Mouse (Mus musculus) ovary, adult 18-20 months (tissue): ENCODE results near the gene Farp1.
"Not testable (repeated sequence)": the region's sequence is repeated elsewhere in the genome, so short reads cannot be mapped to it uniquely, and the experiment has no call there.

Source experiments
- DNase-seq: peaks from one replicate; pipeline ENCODE4 v3.0.0; 2022; ENCODE audit warnings: low spot score, mixed read lengths

Gene Farp1

DNA sequence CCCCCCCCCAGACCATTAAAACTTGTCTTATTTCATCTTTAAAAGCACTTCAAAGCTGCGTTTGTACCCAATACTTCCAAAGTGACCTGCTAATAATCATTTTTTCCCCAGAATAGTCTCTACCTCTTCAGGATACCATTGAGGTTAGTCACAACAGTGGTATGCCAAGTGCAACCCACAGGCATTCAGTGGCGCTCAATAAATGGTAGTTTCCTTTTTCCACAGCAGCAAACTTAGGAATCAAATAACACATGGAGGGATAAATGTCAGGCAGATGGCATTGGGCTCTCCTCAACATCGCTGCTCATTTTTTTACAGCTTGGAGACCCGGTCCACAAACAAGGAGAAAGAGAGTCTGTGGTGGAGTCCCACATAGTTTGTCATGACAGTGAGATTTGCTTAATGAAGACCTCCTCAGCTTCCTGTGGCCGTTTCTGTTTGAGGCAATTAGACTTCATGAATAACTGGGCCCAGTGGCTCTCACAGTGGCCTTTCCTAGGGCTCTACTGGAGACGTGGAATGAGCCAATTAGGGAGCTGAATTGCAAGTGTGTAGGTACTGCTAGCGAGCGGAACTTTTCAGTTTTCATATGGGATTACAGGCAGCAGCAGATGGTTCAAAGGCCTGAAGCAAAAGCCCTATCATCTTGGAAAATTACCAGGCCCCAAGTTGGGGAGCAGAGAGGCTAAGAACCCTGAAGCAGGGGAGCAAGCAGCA, 148.6 kb downstream of the Farp1 start:
- no peak for DNase-seq

DNA sequence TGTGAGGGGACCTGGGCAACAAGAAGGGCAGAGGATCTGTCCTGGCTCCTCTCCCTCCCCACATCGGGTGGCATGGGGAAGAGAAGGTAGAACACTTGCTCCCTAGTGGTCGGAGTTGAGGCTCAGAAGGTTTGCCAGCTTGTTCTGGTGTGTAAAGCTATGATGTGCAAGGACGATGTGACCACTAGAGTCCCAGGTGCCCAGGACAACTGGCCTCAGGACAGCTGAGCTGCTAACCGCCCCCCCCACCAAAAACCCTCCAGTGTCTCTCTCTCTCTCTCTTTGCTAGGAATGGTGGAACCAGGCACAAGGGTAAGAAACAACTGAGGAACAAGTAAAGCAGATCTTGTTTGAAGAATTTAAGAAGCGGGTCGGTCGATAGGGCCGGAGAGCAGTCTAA, 149.4 kb downstream of the Farp1 start:
- DNase-seq, result no peak

DNA sequence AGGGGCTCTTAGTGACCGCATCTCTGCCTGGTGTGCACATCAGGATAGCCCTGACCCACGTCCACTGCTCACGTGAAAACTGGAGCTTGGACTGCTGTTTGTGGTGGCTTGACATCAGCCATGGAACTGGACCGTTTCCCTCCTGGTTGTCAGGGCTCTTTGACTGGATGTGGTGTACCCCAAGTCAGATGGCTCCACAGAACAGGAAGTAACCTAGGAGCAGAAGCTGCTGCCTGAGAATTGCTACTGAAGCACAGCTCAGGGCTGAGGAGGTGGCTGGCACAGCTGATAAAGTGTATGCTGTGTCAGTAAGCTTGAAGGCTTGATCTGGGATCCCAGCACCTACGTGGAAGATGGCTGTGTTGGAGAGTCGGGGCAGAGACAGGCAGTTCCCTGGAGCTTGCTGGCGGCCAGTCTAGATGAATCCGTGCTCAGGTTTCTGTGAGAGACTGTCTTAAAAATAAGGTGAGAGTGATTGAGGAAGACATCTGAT, 151.4 kb downstream of the Farp1 start:
- no peak for DNase-seq

DNA sequence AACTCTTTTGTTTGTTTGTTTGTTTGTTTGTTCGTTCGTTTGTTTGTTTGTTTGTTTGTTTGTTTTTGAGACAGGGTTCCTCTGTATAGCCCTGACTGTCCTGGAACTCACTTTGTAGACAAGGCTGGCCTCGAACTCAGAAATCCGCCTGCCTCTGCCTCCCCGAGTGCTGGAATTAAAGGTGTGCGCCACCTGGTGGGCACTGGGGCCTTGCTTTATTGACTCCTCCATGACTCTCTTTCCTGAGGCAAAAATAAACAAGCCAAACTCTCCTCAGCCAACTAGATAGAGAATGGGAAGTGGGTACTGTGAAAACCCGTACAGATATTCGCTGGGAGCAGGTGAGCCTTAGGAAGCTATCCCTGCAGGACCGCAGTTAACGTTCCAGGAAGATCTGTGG, 154.8 kb downstream of the Farp1 start:
- not testable (repeated sequence) for DNase-seq

DNA sequence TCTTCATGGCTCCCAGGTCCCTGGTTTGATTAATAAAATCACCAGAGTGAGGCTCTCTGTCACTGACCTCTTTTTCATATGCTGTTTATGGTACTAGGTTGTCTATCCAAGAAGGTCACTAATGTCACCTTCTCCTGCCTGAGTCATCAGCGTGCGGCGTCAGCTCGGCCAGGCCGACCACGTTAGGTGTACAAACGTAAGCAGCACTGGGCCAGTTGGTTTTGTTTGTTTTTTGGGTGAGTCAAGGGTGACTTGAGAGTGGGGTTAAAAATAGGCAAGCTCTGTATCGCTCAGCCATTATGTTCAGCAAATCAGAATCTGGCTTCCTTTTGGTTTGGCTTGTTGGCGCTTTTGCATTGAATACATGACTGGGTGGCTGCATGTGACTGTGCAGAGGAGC, 155.4 kb downstream of the Farp1 start:
- no peak for DNase-seq

DNA sequence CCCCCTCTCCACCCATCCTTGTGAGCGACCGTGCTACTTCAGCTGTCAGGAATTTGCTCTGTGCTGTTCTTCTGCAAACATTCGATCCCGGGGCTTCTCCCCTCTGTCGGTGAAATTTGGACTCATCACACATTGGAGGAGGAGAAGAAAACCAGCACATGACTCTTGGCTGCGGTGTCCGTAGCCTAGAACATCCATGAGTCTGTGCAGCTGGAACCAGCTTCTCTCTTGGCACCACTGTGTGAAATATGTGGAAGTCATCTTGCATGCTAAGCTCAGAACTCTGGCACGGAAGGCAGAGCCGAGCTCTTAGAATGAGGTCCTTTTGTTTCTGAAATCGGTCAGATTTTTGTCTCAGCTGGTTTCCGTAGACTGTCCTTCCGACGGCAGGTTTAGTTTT, 156.7 kb downstream of the Farp1 start:
- DNase-seq, result no peak

DNA sequence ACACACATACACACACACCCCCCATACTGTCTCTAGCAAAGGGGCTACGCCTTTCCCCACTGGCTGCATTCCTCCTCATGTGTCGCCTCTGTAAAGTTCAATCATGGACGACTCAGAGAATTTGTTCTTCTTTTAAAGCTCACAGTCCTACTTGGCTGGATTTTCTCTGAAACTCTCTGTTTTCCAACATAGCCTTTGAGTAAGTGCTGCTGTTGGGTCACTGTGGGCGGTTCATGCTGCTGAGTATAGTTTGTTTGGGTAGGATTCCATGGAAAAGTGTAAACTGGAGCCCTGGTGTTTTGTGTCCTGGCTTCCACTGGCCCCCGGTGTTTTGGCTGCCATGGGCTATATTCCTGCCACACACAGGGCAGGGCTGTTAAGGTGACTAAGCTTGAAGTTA, 157.4 kb downstream of the Farp1 start:
- no peak for DNase-seq

DNA sequence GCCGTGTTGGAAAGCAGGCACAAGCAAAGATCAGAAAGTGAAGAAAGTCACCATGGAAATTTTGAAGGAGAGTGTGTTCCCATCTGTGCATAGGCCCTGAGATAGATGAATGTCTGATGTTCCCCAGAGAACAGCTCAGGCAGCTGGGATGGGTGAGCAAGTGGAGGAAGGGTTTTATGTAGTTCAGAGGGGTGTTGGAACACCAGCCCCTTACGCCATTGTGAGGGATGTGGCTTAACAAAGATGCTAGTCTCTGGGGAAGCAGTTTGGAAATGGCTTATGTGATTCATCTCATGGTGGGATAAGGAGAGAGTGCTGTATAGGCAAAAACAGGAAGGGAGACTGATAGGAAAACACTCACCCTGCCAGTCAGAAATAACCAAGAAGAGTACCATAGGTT, 159.0 kb downstream of the Farp1 start:
- DNase-seq, result no peak

DNA sequence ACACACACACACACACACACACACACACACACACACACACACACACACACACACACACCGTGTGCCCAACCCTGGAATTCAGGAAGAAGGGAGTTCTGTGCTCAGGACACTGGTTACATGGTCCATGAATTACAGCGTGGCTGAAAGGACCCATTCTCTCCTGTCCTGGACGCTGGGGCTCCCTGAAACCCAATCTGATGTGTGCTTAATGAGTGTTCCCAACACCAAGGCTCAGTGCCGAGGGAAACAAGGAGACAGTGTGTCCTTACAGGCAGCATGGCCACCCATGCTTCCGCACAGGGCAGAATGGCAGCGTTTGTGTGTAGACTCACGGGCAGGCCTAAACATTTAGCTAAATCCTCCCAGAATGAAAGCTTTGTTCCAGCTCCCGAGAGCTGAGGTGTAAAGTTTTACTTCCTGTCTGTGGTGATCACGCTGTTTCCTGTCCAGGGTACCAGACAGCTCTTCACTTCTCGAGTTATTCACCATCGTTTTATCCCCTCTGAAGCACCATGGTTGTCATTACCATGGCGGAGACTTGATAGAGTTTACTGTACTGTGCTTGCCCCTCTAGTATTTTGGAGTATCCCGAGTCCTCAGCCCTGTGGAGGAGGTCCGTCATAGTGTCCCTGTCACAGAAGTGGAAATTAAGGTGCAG, 164.0 kb downstream of the Farp1 start:
- no peak for DNase-seq

DNA sequence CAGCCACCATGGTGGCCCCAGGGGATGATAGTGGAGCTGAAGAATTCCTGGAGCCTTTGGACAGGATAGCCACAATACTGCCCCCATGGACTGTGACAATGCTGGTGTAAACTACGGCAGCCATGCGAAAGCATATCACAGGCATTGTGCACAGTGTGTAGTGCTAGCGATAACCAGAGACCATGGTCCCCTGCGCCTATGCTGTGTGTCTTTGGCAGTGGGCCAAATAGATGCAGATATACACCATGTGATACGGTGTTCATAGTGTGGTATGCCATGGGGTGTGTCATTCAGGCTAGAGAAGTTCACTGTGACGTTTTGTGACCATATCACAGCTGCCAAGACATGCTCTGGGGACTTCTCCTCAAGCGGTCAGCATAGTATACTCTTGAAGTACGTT, 164.8 kb downstream of the Farp1 start:
- no peak for DNase-seq

DNA sequence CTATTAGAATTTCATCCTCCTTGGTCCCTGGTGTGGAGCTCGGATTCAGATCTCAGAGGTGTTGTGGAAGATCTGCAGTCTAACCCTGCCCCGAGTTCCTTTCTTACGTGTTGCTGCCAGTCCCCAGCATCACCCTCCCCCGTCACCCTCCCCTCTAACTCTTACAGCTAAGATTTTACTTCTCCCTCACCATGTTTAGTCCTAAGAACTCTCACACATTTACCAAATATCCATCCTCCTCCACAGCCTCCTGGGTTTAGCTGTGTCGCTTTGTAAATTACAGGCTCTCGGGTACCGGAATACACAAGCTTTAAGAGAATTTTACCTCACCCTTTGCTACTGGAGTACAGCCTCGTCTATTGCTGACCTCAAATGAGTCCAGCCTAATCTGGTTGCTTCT, 165.4 kb downstream of the Farp1 start:
- no peak for DNase-seq

DNA sequence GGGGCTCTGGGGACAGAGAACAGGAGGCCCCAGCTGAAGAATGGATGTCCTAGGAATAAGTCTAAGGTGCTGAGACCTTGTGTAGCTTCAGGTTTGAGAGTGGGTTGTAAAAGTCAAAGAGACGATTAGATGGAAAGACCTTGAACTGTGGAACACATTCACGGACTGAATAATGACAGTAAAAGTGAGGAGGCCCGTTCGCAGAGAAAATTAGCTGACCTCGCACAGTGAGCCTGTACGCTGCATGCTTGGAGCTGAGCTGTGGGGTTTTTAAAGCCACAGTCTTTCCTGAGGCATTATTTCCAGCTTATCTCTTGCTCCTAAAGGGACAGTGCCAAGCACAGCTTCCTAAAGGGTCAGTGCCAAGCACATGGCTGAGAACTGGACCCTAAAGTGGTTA, 166.2 kb downstream of the Farp1 start:
- DNase-seq, result no peak

DNA sequence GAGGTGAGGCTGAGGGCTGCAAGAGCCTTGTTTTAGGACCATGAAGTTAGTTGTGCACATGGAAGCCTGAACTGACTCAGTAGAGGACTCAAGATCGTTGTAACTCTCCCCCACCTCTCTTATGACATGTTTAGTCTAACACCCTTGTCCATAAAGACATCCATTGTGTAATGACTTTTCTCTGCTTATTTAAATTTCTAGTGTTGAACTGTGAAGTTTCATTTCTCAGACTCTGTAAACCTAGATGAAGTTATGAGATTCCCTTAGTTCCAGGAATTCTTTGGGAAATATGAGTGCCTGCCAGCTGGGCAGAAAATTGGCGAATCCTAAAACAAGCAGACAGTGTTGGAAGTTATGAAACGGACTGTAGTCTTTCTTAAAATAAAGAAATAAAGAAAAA, 170.5 kb downstream of the Farp1 start:
- no peak for DNase-seq

DNA sequence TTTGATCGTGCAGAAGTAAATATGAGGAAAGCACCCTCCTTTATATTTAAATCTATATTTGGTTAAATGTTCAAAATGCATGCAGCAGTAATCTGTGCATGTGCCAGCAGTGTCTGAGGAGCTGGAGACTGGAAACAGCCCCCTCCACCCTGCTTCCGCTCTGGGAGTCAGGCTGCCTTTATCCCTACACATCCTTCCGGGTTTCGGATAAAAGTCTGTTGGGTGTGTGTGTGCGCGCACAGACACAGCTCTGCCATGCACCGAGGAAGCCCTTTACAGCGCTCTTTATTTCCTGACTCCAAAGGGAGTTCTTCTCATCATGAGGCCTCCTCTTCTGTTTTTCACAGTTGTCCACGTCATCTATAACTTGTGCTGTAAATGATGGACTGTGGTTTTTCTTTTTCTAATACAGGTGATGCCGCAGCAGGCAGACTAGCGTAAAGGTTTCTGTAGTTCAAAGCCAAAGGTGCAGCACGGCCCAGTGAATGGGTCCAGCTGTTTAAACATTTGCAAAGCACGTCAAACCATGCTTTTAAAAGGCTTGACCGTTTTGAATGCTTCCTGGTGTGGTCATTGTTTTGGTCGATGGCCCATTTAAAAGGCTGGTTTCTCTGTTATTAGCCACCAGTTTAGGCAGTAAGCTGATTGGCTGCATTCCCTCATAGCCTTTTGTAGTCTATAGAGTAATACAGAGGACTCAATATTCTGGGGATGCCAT, 172.6 kb downstream of the Farp1 start:
- DNase-seq, result no peak

DNA sequence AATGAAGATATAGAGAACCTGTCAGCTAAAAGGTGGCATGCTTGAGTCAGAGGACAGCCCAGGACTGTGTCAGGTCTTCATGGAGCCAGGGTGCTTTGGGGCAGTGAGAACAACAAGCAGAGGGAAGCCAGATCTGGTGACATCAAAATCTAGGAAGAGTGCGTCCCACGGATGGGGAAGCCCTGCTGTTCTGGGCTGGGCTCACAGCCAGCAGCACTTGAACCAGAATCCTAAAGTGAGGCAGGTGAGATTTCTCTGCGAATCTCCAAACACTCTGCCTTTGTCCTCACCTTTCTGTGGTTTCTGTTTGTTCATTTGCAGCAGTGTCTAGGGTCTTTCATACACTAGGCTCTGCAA, 173.1 kb downstream of the Farp1 start:
- DNase-seq, result no peak

DNA sequence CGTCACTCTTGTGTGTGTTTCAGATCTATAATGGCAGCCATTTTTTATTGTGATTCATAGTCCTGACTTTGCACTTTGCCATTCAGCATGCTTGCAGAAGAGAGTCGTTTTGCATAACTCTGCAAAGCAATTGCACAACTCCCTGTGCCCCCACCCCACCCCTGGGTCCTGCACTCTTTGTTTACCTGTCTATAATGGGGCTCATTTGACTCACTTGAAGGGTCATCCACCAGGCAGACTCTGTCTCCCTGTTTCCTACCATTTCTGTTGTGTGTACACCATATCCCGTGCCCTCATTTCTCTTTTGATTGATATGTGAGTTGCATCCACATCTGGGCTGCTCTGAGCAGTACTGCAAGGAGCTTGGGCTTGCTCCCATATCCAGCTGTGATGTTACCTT, 175.3 kb downstream of the Farp1 start:
- DNase-seq, result no peak

DNA sequence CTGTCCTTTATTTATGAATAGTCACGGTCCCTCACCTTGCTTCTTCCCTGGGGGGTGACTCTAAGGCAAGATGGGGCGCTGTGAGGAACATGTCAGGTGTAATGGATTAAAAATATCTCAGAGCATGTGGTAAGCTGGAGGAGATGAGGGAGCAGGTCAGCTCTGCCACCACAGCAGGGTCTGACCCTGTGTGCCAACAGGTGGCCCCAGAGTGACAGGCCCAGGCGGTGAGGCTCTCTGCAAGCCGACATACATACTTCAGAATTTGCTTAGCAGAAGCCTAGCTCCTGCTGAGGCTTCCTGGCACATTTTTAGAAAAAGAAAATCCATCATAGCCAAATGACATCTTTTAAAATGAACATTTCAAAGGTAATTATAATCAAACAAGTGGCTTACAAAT, 178.7 kb downstream of the Farp1 start:
- DNase-seq, result no peak

DNA sequence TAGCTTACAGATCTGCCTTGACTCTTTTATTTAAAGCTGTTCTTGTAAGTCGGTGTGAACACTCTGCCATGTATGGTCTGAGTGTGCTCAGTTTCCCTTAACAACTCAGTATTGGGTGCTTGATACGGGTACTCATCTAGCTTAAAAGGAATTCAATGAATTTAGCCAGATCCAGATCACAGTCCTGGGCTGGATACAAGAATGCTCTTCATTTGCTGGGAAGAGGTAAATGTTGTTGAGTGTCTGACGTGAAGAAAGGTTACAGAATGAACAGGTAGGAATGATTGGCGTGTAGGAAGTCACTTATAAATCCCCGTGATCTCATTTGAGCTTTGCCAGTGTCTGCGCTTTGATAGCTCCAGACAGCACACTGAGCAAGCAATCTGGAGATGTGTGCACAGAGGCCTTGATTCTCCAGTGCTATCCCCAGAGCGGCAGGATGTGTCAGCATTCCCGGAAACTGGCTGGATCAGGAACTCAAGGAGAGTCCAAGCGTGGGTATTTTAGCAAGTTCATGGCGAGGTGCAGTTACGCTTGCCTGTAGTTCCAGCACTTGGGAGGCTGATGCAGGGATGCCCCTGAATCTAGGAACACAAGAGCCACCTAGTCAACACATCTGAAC, 179.7 kb downstream of the Farp1 start:
- DNase-seq, result no peak

DNA sequence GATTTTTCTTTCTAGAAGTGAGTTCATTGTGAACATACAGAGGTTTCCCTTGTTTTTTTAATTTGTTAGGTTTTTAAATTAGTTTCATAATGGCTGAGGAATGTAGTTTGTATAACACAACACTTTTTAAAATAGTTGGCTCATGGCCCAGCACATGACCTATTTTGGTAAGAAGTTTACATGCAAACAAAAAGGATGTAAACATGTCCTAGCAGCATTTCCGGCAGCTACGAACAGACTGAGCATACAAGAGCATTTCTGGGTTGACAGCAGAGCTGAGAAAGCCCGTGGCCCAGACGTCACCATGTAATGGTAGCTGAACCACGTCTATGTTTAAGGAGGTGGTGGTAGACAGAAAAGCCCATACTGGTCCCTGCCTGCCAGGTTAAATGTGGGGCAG, 180.8 kb downstream of the Farp1 start:
- DNase-seq, result no peak

DNA sequence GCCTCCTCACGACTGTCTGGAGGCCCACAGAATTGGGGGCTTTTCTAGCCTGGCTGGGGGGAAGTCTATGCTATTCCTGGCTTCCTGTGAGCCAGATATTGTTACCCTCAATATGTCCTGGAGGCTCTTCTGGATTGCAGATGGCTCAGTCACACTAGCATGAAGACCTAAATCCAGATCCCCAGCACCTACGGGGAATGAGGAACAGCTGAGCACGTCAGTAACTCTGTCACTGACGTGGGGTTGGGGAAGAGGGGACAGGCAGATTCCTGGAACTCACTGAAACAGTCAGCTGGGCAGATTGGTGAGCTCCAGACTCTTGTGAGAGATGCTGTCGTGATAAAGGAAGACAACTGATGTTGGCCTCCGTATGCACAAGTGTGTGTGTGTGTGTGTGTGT, 181.7 kb downstream of the Farp1 start:
- no peak for DNase-seq

DNA sequence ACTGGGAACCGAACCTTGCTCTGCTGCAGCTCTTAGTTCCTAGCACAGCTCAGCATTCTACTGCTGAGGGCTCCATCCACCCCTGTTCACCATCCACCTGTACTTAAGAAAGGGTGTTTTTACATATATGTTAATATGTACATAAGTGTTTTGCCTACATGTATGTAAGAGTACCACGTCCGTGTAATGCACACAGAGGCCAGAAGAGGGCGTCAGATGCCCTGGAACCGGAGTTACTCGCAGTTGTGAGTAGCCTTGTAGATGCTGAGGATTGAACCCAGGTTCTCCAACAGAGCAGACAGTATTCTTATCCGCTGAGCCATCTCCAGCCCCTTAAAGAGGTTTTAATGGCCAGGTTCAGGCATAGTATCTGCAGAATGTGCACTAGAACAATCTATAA, 183.6 kb downstream of the Farp1 start:
- no peak for DNase-seq

DNA sequence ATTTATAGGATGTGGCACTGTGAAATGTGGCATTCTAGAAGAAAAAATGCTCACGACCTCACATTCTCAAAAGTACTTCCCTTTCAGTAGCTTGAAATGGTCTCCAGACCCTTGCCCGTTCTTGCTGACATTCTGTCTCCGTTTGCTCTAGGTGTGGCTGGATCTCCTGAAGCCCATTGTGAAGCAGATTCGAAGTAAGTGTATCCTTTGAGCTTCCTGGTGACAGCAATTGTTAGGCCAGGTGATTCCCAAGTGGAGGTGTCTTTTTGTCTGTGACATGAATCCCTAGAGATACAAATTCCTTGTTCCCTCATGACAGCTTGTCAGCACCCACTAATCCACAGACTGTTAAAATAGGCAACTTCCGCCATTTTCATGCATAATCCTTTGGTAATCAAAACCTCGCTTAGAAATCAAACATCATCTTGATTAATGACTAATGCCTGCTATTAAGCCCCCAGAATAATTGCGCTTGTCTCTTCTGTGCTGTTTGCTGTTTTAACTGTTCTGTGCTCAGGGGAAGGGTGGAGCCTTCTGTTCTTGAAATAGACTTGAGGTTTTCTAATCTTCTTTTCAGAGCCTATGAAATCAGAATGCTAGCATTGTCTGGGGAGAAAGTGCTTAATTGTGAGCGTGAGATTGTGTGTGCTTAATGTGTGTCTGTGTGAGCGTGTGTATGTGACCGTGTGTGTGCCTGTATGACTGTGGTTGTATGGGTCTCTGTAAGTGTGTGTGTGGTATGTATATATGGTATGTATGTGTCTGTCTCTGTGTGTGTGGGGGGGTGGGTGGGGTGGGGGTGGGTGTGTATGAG, 184.4 kb downstream of the Farp1 start:
- DNase-seq, result no peak
